Mouse (Mus musculus) cortical plate, adult 2 months (tissue): ENCODE measurements around the gene Fbxl21.

Source experiments
- CTCF ChIP-seq: fragments of 200-500 bp; IDR thresholded peaks from 2 replicates; pipeline ENCODE4 v1.5.1; 2011; ENCODE audit warnings: mild to moderate bottlenecking, control low read depth, low read length; ENCODE audit not compliant: insufficient read depth; ENCODE audit errors: extremely low read depth
- POLR2A ChIP-seq: fragments of 200-500 bp; IDR thresholded peaks from 2 replicates; pipeline ENCODE4 v1.6.1; 2011; ENCODE audit warnings: mild to moderate bottlenecking, low read length, control low read depth; ENCODE audit not compliant: insufficient read depth; ENCODE audit errors: extremely low read depth

DNA sequence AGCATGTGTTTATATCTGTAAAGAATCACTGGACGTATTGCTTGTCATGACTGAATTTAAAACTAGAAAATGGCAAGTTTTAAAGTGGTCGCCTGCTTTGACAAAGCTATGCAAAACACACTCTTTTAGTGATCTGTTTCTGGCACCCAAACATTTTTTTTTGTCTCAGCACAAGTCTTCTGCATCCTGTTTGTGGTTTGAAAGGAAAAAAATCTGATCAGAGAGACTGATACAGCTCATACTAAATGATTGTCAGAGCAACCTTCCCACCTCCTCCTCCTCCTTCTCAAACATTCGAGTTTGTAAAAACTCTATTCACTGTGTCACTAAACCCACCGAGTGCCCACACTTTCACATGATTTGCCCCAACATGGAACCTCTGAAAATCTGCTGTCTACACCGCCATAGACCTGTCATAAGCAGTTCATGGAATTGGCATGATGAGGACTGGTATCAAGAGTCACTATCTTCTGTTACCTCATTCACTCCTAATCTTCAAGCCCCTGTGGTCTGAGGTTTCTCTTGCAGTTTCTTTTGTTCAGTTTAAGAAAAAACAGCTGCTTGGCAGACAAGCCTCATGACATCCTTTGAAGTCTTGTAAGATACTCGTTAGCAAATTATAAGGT, 15.3 kb upstream of the Fbxl21 start:
- TF ChIP-seq CTCF (no peak), POLR2A (no peak)
